ENCODE assay signal across 16 mouse cellular contexts in genomic region chr13:42112071-42112470, GRCm38 (mm10).
"Had no signal": no experiment of that assay in that cellular context is flagged by ENCODE, and none has a peak within 500 bp of the region (broad histone marks: within the 10 kb centered on the region; RNA-seq: fewer than 3 reads in every experiment).

No protein-coding gene starts in this region.

- H3K36me3 ChIP-seq: kidney, embryonic 15.5 days; limb, embryonic 12.5 days; liver, embryonic 13.5 days; lung, embryonic 15.5 days; stomach, embryonic 15.5 days had no signal

- H3K4me3 ChIP-seq: kidney, embryonic 15.5 days; limb, embryonic 12.5 days; liver, embryonic 13.5 days; lung, embryonic 15.5 days; stomach, embryonic 15.5 days had no signal

- H3K27me3 ChIP-seq: kidney, embryonic 15.5 days; limb, embryonic 12.5 days; liver, embryonic 13.5 days; lung, embryonic 15.5 days; stomach, embryonic 15.5 days had no signal

- H3K9ac ChIP-seq: kidney, embryonic 15.5 days; limb, embryonic 12.5 days; liver, embryonic 13.5 days; liver, postnatal 0 days; lung, embryonic 15.5 days; stomach, embryonic 15.5 days had no signal

- ATAC-seq: liver, postnatal 0 days; midbrain, embryonic 16.5 days had no signal

- DNase-seq: kidney, adult 2 months; kidney, postnatal 14 days; liver; liver, embryonic 13.5 days; liver, postnatal 0 days; lung, postnatal 14 days; right cerebral cortex, postnatal 4 days; spleen, adult 18-20 months; thymus, adult 2 months; thymus, postnatal 25 days had no signal

- H3K4me2 ChIP-seq: kidney, embryonic 15.5 days; limb, embryonic 12.5 days; liver, embryonic 13.5 days; lung, embryonic 15.5 days; midbrain, embryonic 11.5 days; stomach, embryonic 15.5 days had no signal

- H3K9me3 ChIP-seq: kidney, embryonic 15.5 days; limb, embryonic 12.5 days; liver, embryonic 13.5 days; lung, embryonic 15.5 days; stomach, embryonic 15.5 days had no signal

- H3K27ac ChIP-seq: kidney, embryonic 15.5 days; limb, embryonic 12.5 days; liver, embryonic 13.5 days; lung, embryonic 15.5 days; stomach, embryonic 15.5 days had no signal
